Mouse (Mus musculus) midbrain, embryonic 14.5 days (tissue): ENCODE data around the gene C2cd6. TPM values are rescaled to one million over a fixed set of nuclear protein-coding genes. Genes with fewer than 3 reads are reported as not detected.

Source experiments
- ATAC-seq: fragments of 200-750 bp; cut with Nextera tagmentation; 2 replicates; pipeline ENCODE4 v1.8.0; 2017; ENCODE audit warnings: moderate number of reproducible peaks, moderate library complexity; ENCODE audit not compliant: low FRiP score, low TSS enrichment
- DNase-seq: peaks from one replicate; pipeline ENCODE4 v3.0.0-alpha.2; 2015
- H3K27ac ChIP-seq: fragments of 300-500 bp; sonication (generic); replicated peaks from 2 replicates; pipeline ENCODE4 v1.5.1; 2014; ENCODE audit warnings: mild to moderate bottlenecking, low read depth, low read length, moderate library complexity
- H3K27me3 ChIP-seq: fragments of 300-500 bp; sonication (generic); 2 replicates; pipeline ENCODE4 v1.6.1; 2014; ENCODE audit warnings: low read length, control low read depth, mixed read lengths; ENCODE audit not compliant: control insufficient read depth, insufficient read depth
- H3K36me3 ChIP-seq: fragments of 300-500 bp; sonication (generic); 2 replicates; pipeline ENCODE4 v1.6.1; 2014; ENCODE audit warnings: low read length, control low read depth; ENCODE audit not compliant: control insufficient read depth, insufficient read depth
- H3K4me1 ChIP-seq: fragments of 300-500 bp; sonication (generic); 2 replicates; pipeline ENCODE4 v1.6.1; 2014; ENCODE audit warnings: mild to moderate bottlenecking, antibody characterized with exemption, low read length, control low read depth; ENCODE audit not compliant: control insufficient read depth, insufficient read depth
- H3K4me2 ChIP-seq: fragments of 300-500 bp; sonication (generic); 2 replicates; pipeline ENCODE4 v1.6.1; 2014; ENCODE audit warnings: mild to moderate bottlenecking, low read length, moderate library complexity
- H3K4me3 ChIP-seq: fragments of 300-500 bp; sonication (generic); replicated peaks from 2 replicates; pipeline ENCODE4 v1.5.1; 2014; ENCODE audit warnings: low read depth, low read length
- H3K9ac ChIP-seq: fragments of 300-500 bp; sonication (generic); replicated peaks from 2 replicates; pipeline ENCODE4 v1.6.1; 2014; ENCODE audit warnings: mild to moderate bottlenecking, low read length, moderate library complexity
- H3K9me3 ChIP-seq: fragments of 300-500 bp; sonication (generic); 2 replicates; pipeline ENCODE4 v1.6.1; 2016; ENCODE audit warnings: low read length, control low read depth, mixed read lengths; ENCODE audit not compliant: control insufficient read depth
- WGBS: fragments of 180-500 bp; shearing (Covaris S2); extraction: QIAGEN DNeasy Blood & Tissue Kit; methylation state at CpG from one replicate; pipeline ENCODE4 v1.1.7; 2014; 5-methylcytosine and 5-hydroxymethylcytosine counted together
- polyA plus RNA-seq: library from polyadenylated mRNA; unstranded; fragments of >200 nt; fragmentation: Nextera tagmentation; extraction: Ambion mirVana; gene quantifications from 2 replicates; pipeline ENCODE4 v1.2.1, GENCODE M21; 2014

C2cd6 gene
- polyA plus RNA-seq, 1 experiment from 2014 or later, result 4.1 TPM

DNA sequence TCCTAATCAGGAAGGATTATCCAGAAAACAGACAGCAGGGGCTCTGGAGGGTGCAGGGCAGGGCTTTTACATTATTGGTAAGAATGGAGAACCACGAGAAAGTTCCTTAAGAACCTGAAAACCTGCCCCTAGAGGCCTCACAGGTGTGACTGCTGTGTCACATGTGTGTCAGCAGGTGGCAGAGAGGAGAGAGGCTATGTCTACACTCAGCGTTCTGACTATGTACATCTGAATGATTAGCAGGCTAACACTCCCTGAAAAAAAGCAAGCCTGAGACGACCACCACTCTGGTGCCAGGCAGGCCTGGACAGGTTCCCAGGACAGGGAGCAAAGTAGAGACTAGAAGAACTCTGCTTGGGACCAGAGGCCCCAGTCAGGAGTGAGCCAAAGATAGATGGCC, 23.8 kb downstream of the C2cd6 start:
- H3K4me2 ChIP-seq, result no peak overlapping the region
- DNase-seq (no peak), ATAC-seq (no peak)
- no peak overlapping the region for H3K9ac ChIP-seq
- no peaks in the 10 kb centered on the region for H3K4me1 ChIP-seq
- no peak overlapping the region for H3K27ac ChIP-seq
- H3K36me3 ChIP-seq, result no peaks in the 10 kb centered on the region
- H3K4me3 ChIP-seq, result no peak overlapping the region
- H3K9me3 ChIP-seq, result no peaks in the 10 kb centered on the region
- 37% methylated on average over 3 of the region's 3 CpGs for WGBS
- no peaks in the 10 kb centered on the region for H3K27me3 ChIP-seq

DNA sequence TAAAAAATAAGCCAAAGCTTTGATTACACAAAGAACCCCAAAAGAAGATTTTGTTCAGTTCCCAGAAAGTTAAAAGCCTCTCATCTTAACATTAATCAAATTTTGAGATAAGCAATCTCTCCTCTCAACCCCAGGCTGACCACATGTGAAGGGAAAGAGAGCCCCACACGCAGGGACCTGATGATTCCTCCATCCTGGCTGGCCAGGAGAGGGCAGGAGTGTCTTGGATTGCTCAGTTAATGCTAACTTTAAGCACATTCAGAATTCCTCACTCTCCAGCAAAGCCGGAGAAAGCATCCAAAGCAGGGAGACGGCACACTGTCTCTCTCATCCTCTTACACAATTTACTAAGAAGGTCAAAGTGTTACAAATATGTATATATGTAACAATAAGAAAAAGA, 26.7 kb downstream of the C2cd6 start:
- H3K27ac ChIP-seq, result no peak overlapping the region
- WGBS, result 8% methylated on average over 3 of the region's 3 CpGs
- H3K36me3 ChIP-seq, result no peaks in the 10 kb centered on the region
- DNase-seq (peak; percentile 68), ATAC-seq (no peak)
- H3K4me1 ChIP-seq, result no peaks in the 10 kb centered on the region
- H3K9ac ChIP-seq, result no peak overlapping the region
- no peaks in the 10 kb centered on the region for H3K9me3 ChIP-seq
- no peaks in the 10 kb centered on the region for H3K27me3 ChIP-seq
- H3K4me2 ChIP-seq, result no peak overlapping the region
- H3K4me3 ChIP-seq, result no peak overlapping the region

DNA sequence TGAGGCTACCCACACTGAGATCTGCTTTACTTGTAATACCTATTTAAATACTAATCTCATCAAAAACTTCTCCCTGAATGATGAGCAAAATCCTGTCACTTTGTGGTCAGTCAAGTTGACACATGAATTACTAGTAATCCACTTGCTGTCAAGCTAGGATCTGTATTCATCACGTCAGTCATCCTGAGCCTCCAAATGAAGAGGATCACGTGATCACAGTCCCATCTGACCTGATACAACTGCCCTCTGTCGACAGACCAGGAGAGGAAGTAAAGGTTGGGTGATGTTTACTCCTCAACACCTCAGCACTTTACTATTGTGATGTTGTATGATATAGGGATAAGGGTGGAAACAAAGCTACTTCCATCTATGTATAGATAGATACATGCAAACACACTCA, 31.0 kb downstream of the C2cd6 start:
- Histone ChIP-seq H3K27me3 (no peaks in the 10 kb centered on the region), H3K36me3 (no peaks in the 10 kb centered on the region), H3K4me2 (no peak overlapping the region), H3K27ac (no peak overlapping the region), H3K9me3 (no peaks in the 10 kb centered on the region), H3K4me1 (no peaks in the 10 kb centered on the region), H3K4me3 (no peak overlapping the region), H3K9ac (no peak overlapping the region)
- DNase-seq (no peak), ATAC-seq (no peak)
- 42% methylated on average over 3 of the region's 3 CpGs for WGBS

DNA sequence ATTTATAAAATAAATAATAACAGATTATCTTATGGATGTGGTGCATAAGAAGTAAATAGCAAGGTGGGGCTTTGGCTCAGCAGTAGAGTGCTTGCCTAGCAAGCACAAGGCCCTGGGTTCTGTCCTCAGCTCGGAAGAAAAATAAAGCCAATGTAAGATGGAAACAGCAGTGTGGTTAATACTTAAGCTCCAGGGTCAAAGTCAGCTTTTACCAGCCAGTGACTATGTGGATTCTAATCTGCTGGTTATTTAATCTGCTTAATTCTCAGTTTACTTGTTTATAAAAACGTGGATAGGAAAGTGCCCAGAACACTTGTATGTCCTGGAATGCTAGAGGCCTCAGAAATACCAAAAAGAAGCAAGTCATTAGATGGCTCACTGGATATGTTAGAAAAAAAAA, 37.7 kb downstream of the C2cd6 start:
- WGBS, result 72% methylated on average over 2 of the region's 2 CpGs
- no peaks in the 10 kb centered on the region for H3K4me1 ChIP-seq
- H3K9me3 ChIP-seq, result no peaks in the 10 kb centered on the region
- no peak overlapping the region for H3K9ac ChIP-seq
- H3K36me3 ChIP-seq, result no peaks in the 10 kb centered on the region
- H3K27me3 ChIP-seq, result no peaks in the 10 kb centered on the region
- no peak overlapping the region for H3K4me3 ChIP-seq
- no peak overlapping the region for H3K27ac ChIP-seq
- no peak for DNase-seq
- no peak for ATAC-seq
- H3K4me2 ChIP-seq, result no peak overlapping the region

DNA sequence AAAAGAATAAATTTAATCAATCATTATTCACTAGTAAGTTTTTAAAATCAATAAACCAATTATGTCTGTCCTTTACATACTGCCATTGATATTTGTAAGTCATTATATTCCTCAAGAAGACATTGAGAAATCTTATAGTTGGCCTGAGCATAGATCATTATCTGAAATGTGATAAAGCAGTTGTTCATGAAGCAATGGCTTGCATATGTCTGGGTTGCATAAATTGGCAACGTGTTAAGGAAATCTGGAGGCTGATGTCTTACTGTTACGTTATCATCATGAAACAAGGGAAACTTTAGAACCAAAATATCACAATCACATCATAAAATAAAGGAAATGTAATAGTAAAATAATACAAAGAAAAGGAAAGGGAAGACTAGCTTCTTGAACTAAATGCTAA, 43.4 kb downstream of the C2cd6 start:
- DNase-seq, result no peak
- Histone ChIP-seq H3K27me3 (no peaks in the 10 kb centered on the region), H3K36me3 (no peaks in the 10 kb centered on the region), H3K4me1 (no peaks in the 10 kb centered on the region), H3K9ac (no peak overlapping the region), H3K4me2 (no peak overlapping the region), H3K4me3 (no peak overlapping the region), H3K9me3 (no peaks in the 10 kb centered on the region), H3K27ac (no peak overlapping the region)
- ATAC-seq, result no peak
- WGBS, result 83% methylated on average over 2 of the region's 2 CpGs

DNA sequence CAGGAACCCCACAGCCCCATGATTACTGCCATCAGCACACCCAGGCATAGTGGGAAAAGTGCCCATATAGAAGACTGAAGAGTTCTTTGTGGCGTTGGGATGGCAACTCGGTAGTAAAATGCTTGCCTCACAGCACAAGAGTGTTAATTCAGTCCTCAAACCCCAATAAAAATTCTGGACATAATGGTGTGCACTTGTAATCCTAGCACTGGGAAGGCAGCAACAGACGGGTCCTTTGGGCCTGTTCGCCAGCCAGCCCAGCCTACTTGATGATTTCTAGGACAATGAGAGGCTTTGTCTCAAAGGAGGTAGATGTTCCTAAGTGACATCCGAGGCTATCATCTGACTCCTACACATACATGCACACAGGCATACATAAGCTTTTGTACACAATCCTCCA, 57.0 kb downstream of the C2cd6 start:
- no peaks in the 10 kb centered on the region for H3K9me3 ChIP-seq
- DNase-seq (no peak), ATAC-seq (no peak)
- 73% methylated on average over 5 of the region's 5 CpGs for WGBS
- no peak overlapping the region for H3K9ac ChIP-seq
- no peaks in the 10 kb centered on the region for H3K4me1 ChIP-seq
- H3K27ac ChIP-seq, result no peak overlapping the region
- no peaks in the 10 kb centered on the region for H3K36me3 ChIP-seq
- no peak overlapping the region for H3K4me2 ChIP-seq
- H3K27me3 ChIP-seq, result no peaks in the 10 kb centered on the region
- no peak overlapping the region for H3K4me3 ChIP-seq

DNA sequence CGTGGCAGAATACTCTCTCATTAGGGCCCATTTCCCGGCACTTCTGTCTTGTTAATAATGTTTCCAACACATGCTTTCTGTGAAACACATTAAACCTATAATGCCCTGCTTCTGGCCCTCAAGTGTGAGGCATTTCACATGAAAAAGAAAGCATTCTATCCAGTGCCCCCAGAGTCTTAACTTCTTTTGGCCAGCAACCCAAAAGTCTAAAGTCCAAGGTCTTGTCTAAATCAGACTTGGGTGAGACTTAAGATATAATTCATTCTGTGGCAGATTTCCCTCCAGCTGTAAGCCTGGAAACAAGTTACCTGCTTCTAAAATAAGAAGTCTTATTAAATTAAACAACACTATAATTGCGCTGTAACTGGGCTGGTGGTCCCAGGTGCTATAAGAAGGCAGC, 73.1 kb downstream of the C2cd6 start:
- Histone ChIP-seq H3K27ac (no peak overlapping the region), H3K4me2 (no peak overlapping the region), H3K4me1 (no peaks in the 10 kb centered on the region), H3K9ac (no peak overlapping the region), H3K4me3 (no peak overlapping the region), H3K9me3 (no peaks in the 10 kb centered on the region), H3K36me3 (no peaks in the 10 kb centered on the region), H3K27me3 (no peaks in the 10 kb centered on the region)
- DNase-seq (no peak), ATAC-seq (no peak)
- 93% methylated on average over 3 of the region's 3 CpGs for WGBS

DNA sequence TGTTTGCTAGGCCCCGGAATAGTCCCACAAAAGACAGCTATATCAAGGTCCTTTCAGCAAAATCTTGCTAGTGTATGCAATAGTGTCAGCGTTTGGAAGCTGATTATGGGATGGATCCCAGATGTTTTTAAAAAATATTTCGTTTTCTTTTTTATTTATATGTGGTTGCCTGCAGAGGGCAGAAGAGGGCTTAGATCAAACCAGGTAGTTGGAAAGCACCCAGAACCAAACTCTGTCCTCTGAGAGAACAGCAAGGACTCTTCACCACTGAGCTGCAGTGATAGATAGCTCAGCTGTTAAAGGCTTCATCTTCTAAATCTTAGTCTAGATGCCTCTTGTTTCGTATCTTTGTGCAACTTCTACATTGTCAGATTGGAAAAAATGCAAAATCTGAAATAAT, 85.5 kb downstream of the C2cd6 start:
- Histone ChIP-seq H3K9ac (no peak overlapping the region), H3K36me3 (no peaks in the 10 kb centered on the region), H3K27me3 (no peaks in the 10 kb centered on the region), H3K4me1 (no peaks in the 10 kb centered on the region), H3K4me3 (no peak overlapping the region), H3K9me3 (no peaks in the 10 kb centered on the region), H3K4me2 (no peak overlapping the region), H3K27ac (no peak overlapping the region)
- WGBS, result 45% methylated on average over 4 of the region's 4 CpGs
- DNase-seq, result peak; percentile 36
- no peak for ATAC-seq
